Mouse (Mus musculus) central nervous system, embryonic 18 days (tissue): Measurements from ENCODE around the gene Olfr1126. TPM values are rescaled to one million over a fixed set of nuclear protein-coding genes. Genes with fewer than 3 reads are reported as not detected.

Source experiments
- polyA plus RNA-seq: library from polyadenylated mRNA; depleted of rRNA; stranded (reverse); fragments of >200 nt; gene quantifications from 2 replicates; pipeline ENCODE4 v1.2.3, GENCODE M21; 2012; rRNA removed

Olfr1126 gene
- not detected in 2 replicates for polyA plus RNA-seq

DNA sequence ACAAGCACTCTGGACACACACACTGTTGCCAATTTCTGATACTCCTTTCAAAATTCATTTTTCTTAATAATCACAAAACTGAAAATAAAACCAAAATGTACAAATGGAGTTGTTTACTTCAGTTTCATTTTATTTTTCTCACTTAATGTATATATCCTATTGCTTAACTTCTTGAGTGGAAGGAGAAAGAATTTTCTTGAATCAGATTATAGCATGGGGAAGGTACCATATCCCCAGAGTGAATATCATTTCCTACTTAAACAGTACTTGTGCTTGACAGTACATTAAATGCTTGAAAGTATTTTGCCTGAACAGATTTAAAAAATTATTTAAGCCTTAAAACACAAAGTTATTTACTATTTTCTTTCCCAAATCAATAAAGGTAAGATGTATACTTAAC, at the start of gene Olfr1126:
Gene Olfr1126 (plus strand): TSS at position 301 of the 400 bp plus-strand sequence.

GRCm38 (mm10) chr2:87416335-87416734, 37.4 kb upstream of the Olfr1126 start, which contains the start of gene Olfr1123:
Gene Olfr1123, plus strand, starts transcription at chr2:87416635.

GRCm38 (mm10) chr2:87429975-87430374, 23.8 kb upstream of the Olfr1126 start, which contains the start of gene Olfr1124:
Gene Olfr1124, plus strand, starts transcription at chr2:87430275.

GRCm38 (mm10) chr2:87496993-87497392, 43.2 kb downstream of the Olfr1126 start, which contains the start of gene Pramel7:
Gene Pramel7, minus strand, starts transcription at chr2:87497093.

GRCm38 (mm10) chr2:87506265-87506664, 52.5 kb downstream of the Olfr1126 start, which contains the start of gene Pramel6:
Gene Pramel6, plus strand, starts transcription at chr2:87506565.

Other genes with a start within 250 kb of the Olfr1126 start
- gene Olfr1113, start 245.0 kb upstream of the Olfr1126 start, polyA plus RNA-seq = not detected in 2 replicates
- gene Olfr1115, start 205.9 kb upstream of the Olfr1126 start, polyA plus RNA-seq = not detected in 2 replicates
- gene Olfr1116, start 186.4 kb upstream of the Olfr1126 start, polyA plus RNA-seq = not detected in 2 replicates
- not detected in 2 replicates for gene Olfr1118, start 146.4 kb upstream of the Olfr1126 start, polyA plus RNA-seq
- not detected in 2 replicates for gene Olfr1120, start 99.1 kb upstream of the Olfr1126 start, polyA plus RNA-seq
- gene Olfr1121, start 84.1 kb upstream of the Olfr1126 start, polyA plus RNA-seq = not detected in 2 replicates
- not detected in 2 replicates for gene Olfr1122, start 68.1 kb upstream of the Olfr1126 start, polyA plus RNA-seq
- not detected in 2 replicates for gene Olfr1123, start 37.3 kb upstream of the Olfr1126 start, polyA plus RNA-seq
- not detected in 2 replicates for gene Olfr1124, start 23.7 kb upstream of the Olfr1126 start, polyA plus RNA-seq
- gene Pramel7, start 43.1 kb downstream of the Olfr1126 start, polyA plus RNA-seq = not detected in 2 replicates
- gene Pramel6, start 52.6 kb downstream of the Olfr1126 start, polyA plus RNA-seq = not detected in 2 replicates
- not detected in 2 replicates for gene Olfr153, start 77.8 kb downstream of the Olfr1126 start, polyA plus RNA-seq
- gene Olfr1128, start 91.6 kb downstream of the Olfr1126 start, polyA plus RNA-seq = not detected in 2 replicates
- gene Olfr1129, start 119.9 kb downstream of the Olfr1126 start, polyA plus RNA-seq = not detected in 2 replicates
- not detected in 2 replicates for gene Olfr1130, start 152.2 kb downstream of the Olfr1126 start, polyA plus RNA-seq
- gene Olfr1131, start 173.1 kb downstream of the Olfr1126 start, polyA plus RNA-seq = not detected in 2 replicates
- not detected in 2 replicates for gene Olfr1132, start 183.6 kb downstream of the Olfr1126 start, polyA plus RNA-seq
- not detected in 2 replicates for gene Olfr1133, start 193.4 kb downstream of the Olfr1126 start, polyA plus RNA-seq
- not detected in 2 replicates for gene Olfr1134, start 204.5 kb downstream of the Olfr1126 start, polyA plus RNA-seq
- not detected in 2 replicates for gene Olfr1135, start 219.7 kb downstream of the Olfr1126 start, polyA plus RNA-seq
- not detected in 2 replicates for gene Olfr1136, start 240.0 kb downstream of the Olfr1126 start, polyA plus RNA-seq